Mouse (Mus musculus) left cerebral cortex, adult 9 months (tissue): ENCODE results near the gene Kmt5b.

Experiments used
- DNase-seq, 2 experiments: peaks; one replicate each; pipeline ENCODE4 v3.0.0; 2022; ENCODE audit warnings: low spot score in 2 of 2

Gene Kmt5b

GRCm38 (mm10) chr19:3843629-3844028 is 76.4 kb downstream of the Kmt5b start:
- DNase-seq = no peak

DNA sequence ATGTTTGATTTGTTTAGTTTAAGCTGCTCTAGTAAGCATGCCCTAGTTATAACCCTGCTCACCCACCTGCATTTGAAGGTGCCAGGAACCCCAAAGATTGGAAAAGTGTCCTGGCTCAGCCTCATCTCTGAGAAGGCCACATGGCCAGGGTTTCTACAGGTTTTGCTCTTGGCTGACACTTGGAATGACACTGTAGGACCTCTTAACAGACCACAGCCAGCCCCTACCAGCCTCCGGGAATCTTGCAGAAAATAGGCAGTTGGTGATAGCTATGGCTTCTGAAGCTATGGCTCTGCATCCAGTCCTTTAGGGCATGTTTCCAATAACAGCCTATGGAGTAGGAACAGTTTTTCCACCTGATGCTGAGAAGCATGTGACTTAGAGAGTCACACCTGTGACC is 77.6 kb downstream of the Kmt5b start:
- no peak for DNase-seq

- DNase-seq = no peak
These were observed 78.1 kb downstream of the Kmt5b start for GRCm38 (mm10) chr19:3845339-3845738.

DNA sequence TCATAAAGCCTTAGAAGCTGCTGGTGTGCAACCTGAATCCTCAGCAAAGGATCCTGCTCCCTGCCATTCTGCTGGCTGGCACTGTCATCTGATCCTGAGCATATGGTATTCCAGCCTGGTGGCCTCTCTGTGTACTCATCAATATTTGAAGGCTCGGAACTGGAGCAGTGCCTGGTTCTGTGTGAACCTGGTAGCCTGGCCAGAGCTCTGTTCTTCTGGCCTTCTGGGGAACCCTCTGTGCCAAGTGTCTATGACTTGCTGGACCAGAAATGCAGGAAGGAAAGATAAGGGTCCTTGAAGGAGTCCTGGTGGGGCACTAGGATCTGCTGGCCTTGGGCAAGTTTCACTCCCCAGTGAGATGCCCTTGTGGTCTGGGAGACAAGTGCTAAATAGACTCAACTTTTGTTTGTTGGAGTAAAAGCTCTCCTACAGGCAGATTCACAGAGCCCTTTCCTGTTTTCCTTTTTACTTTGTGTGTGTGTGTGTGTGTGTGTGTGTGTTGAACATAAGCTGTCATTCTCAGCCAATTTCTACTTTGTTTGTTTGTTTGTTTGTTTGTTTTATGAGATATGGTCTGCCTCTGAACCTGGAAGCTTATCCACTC is 78.7 kb downstream of the Kmt5b start:
- DNase-seq = no peak

- no peak for DNase-seq
These were observed 79.7 kb downstream of the Kmt5b start for GRCm38 (mm10) chr19:3846676-3847604.

DNA sequence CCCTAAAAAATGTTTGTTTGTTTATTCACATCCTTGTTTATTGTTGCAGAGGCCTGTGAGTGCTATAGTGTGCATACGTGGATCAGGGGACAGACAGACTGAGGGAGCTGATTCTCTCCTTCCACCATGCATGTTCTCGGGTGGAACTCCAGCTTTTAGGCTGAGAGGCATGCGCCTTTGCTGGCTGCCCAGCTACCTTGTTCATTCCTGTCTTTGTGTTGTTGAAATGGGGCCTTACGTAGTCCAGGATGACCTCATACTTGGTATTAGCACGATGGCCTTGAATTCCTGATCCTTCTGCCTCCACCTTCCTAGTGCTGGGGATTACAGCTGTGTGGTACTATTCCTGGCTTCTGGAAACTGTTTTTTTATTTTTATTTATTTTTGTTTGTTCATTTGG is 80.5 kb downstream of the Kmt5b start:
- DNase-seq = no peak

GRCm38 (mm10) chr19:3848207-3848808 is 81.1 kb downstream of the Kmt5b start:
- no peak for DNase-seq

- no peak for DNase-seq
These were observed 82.0 kb downstream of the Kmt5b start for GRCm38 (mm10) chr19:3849251-3849650.

GRCm38 (mm10) chr19:3850076-3850475 is 82.9 kb downstream of the Kmt5b start:
- no peak for DNase-seq

DNA sequence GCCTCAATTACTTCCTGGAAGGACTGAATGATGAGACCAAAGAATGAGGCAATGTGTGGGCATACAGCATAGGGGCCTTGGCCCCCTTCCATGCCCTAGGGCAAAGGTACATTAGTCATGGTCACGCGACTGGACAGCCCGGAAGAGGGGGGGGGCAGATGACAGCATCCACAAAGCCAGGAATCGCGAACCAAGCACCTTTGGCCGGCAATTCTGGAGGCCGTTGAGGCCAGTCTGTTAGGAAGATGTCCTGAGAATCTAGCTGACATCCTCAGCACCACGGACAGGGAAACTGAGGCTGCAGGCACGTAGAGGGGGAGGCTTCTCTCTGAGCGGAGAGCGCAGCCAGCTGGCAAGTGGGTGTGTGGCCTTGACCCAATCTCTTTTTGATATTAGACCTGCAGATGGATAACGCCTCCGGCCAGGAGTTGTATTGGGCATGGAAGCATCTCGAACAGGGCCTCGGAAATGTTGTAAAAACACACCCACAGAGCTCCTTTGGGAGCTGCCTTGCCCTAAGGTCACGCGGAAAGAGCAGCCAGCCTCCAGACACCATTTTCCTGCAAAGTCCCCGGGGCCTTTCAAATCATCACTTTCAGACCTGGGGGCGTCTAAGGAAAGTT is 83.7 kb downstream of the Kmt5b start:
- DNase-seq = peak in 1 of 2 experiments; percentile 33

GRCm38 (mm10) chr19:3851502-3851962 is 84.3 kb downstream of the Kmt5b start, which contains the start of gene Chka:
Gene Chka, plus strand, starts transcription at chr19:3851773.
- peak; percentile 95 to 99 for DNase-seq

DNA sequence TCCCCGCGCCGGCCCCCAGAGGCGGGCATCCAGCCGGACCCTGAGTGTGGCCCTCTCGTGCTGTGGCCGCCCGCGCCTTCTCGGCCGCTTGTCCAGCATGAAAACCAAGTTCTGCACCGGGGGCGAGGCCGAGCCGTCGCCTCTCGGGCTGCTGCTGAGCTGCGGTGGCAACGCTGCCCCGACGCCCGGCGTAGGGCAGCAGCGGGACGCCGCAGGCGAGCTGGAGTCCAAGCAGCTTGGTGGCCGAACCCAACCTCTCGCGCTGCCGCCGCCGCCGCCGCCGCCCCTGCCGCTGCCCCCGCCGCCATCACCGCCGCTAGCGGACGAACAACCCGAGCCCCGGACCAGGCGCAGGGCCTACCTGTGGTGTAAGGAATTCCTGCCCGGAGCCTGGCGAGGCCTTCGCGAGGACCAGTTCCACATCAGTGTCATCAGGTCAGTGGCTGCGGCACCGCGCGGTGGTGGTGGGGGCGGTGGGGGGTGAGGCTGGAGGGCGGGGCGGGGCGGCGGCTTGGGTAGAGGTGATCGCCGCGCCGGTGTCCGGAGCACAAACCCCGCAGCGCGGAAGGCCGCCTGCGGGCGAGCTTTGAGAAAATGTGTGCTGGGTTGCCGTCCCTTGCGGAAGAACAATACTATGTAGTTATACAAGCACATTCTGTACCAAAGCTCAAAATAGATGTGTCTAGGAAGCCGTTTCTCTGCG is 84.9 kb downstream of the Kmt5b start:
- DNase-seq = peak in 1 of 2 experiments; percentile 42

- DNase-seq = no peak
These were observed 85.9 kb downstream of the Kmt5b start for GRCm38 (mm10) chr19:3853121-3853520.

- peak in 1 of 2 experiments; percentile 26 for DNase-seq
These were observed 86.7 kb downstream of the Kmt5b start for GRCm38 (mm10) chr19:3853891-3854290.

GRCm38 (mm10) chr19:3855091-3855490 is 87.9 kb downstream of the Kmt5b start:
- DNase-seq = no peak

- peak in 1 of 2 experiments; percentile 29 for DNase-seq
These were observed 88.4 kb downstream of the Kmt5b start for GRCm38 (mm10) chr19:3855601-3856000.

- DNase-seq = no peak
These were observed 90.0 kb downstream of the Kmt5b start for GRCm38 (mm10) chr19:3857220-3857619.

GRCm38 (mm10) chr19:3862713-3863112 is 95.5 kb downstream of the Kmt5b start:
- DNase-seq = no peak

DNA sequence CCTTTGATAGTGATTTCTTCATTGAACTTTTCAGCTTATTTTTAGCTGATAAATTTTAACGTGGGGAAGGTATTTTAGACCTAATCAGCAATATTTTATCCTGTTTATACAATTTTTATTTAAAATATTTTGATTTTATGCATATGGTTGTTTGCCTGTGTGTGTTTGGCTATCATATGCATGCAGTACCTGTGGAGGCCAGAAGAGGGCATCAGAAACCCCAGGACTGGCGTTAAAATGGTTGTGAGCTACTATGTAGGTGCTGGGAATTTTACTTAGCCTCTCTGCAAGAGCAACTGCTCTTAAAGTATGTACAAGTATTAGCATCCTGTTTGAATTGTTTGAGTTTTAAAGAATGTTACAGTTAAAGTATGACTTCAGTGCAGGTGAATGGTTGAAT is 97.7 kb downstream of the Kmt5b start:
- DNase-seq = no peak
